Mouse (Mus musculus) hindbrain, embryonic 14.5 days (tissue): ENCODE measurements around the gene Gm36210. TPM values are rescaled to one million over a fixed set of nuclear protein-coding genes. Genes with fewer than 3 reads are reported as not detected.

Experiments used
- ATAC-seq: fragments of 200-750 bp; cut with Nextera tagmentation; 2 replicates; pipeline ENCODE4 v1.8.0; 2017; ENCODE audit warnings: moderate number of reproducible peaks, mild to moderate bottlenecking, moderate TSS enrichment, moderate library complexity; ENCODE audit not compliant: low FRiP score
- DNase-seq: peaks from one replicate; pipeline ENCODE4 v3.0.0-alpha.2; 2015; ENCODE audit warnings: low spot score
- H3K27ac ChIP-seq: fragments of 300-500 bp; sonication (generic); 2 replicates; pipeline ENCODE4 v1.5.1; 2014; ENCODE audit warnings: mild to moderate bottlenecking, moderate library complexity
- H3K27me3 ChIP-seq: fragments of 300-500 bp; sonication (generic); 2 replicates; pipeline ENCODE4 v1.6.1; 2014; ENCODE audit warnings: mild to moderate bottlenecking, low read length, mixed read lengths; ENCODE audit not compliant: control insufficient read depth, insufficient read depth
- H3K36me3 ChIP-seq: fragments of 300-500 bp; sonication (generic); replicated peaks from 2 replicates; pipeline ENCODE4 v1.6.1; 2014; ENCODE audit not compliant: control insufficient read depth, insufficient read depth
- H3K4me1 ChIP-seq: fragments of 300-500 bp; sonication (generic); replicated peaks from 2 replicates; pipeline ENCODE4 v1.6.1; 2014; ENCODE audit warnings: antibody characterized with exemption, low read length, mixed read lengths; ENCODE audit not compliant: control insufficient read depth, insufficient read depth
- H3K4me2 ChIP-seq: fragments of 300-500 bp; sonication (generic); replicated peaks from 2 replicates; pipeline ENCODE4 v1.6.1; 2014; ENCODE audit warnings: mild to moderate bottlenecking, moderate library complexity
- H3K4me3 ChIP-seq: fragments of 300-500 bp; sonication (generic); replicated peaks from 2 replicates; pipeline ENCODE4 v1.5.1; 2014; ENCODE audit warnings: mild to moderate bottlenecking, low read length
- H3K9ac ChIP-seq: fragments of 300-500 bp; sonication (generic); 2 replicates; pipeline ENCODE4 v1.6.1; 2014
- H3K9me3 ChIP-seq: fragments of 300-500 bp; sonication (generic); 2 replicates; pipeline ENCODE4 v1.6.1; 2016; ENCODE audit warnings: low read length; ENCODE audit not compliant: control insufficient read depth
- WGBS: fragments of 180-500 bp; shearing (Covaris S2); extraction: QIAGEN DNeasy Blood & Tissue Kit; methylation state at CpG from one replicate; pipeline ENCODE4 v1.1.7; 2014; 5-methylcytosine and 5-hydroxymethylcytosine counted together
- polyA plus RNA-seq: library from polyadenylated mRNA; unstranded; fragments of >200 nt; fragmentation: Nextera tagmentation; extraction: Ambion mirVana; gene quantifications from 2 replicates; pipeline ENCODE4 v1.2.1, GENCODE M21; 2014

Gm36210 gene
- polyA plus RNA-seq, 1 experiment from 2014 or later: 0.25 TPM

- ATAC-seq: no peak
- 87% methylated on average over 21 of the region's 21 CpGs for WGBS
- no peak for DNase-seq
- H3K9me3 ChIP-seq: no peaks in the 10 kb centered on the region
- no peak overlapping the region for H3K4me2 ChIP-seq
- H3K9ac ChIP-seq: no peak overlapping the region
- no peaks in the 10 kb centered on the region for H3K27me3 ChIP-seq
- H3K27ac ChIP-seq: no peak overlapping the region
- H3K36me3 ChIP-seq: peaks cover 32% of the 10 kb centered on the region
- H3K4me1 ChIP-seq: peaks cover 39% of the 10 kb centered on the region
- H3K4me3 ChIP-seq: no peak overlapping the region
Measured at GRCm38 (mm10) chr7:4919096-4919495, 12.8 kb upstream of the Gm36210 start.

DNA sequence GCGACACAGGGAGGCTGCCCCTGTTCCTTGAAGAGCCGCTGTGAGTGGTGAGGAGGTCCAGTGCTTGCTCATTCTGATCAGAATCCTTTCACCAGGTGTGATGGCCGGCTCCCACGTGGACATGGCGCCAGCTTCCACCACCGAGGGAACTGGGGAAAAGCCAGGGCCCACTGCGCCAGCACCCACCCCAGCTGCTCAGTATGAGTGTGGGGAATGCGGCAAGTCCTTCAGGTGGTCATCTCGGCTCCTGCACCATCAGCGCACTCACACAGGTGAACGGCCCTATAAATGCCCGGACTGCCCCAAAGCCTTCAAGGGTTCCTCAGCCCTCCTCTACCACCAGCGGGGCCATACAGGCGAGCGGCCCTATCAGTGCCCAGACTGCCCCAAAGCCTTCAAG lies 12.4 kb upstream of the Gm36210 start:
- no peak overlapping the region for H3K4me2 ChIP-seq
- WGBS: 92% methylated on average over 15 of the region's 15 CpGs

DNA sequence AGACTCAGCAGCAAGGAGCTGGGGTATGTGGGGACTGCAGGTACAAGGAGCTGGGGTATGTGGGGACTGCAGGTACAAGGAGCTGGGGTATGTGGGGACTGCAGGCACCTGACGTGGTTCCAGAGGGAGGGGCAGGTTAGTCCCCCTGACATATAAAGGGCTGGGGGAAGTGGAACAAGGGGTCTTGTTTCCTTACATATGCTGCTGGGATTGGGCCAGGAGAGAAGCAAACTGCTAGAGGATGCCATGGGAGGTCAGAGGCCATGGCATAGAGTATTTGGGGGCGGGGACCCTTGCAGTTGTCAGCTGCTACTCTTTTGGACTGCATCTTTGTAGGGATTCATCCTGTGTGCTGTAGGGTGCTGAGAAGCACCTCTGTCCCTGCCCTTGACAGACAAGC lies 11.2 kb upstream of the Gm36210 start:
- 87% methylated on average over 2 of the region's 2 CpGs for WGBS
- Histone ChIP-seq H3K36me3 (peaks cover 32% of the 10 kb centered on the region), H3K27ac (peak overlapping the region; percentile 98; the same call in 1 of the 2 replicates), H3K27me3 (no peaks in the 10 kb centered on the region), H3K4me3 (no peak overlapping the region), H3K9ac (no peak overlapping the region), H3K4me1 (peaks cover 32% of the 10 kb centered on the region), H3K9me3 (no peaks in the 10 kb centered on the region), H3K4me2 (no peak overlapping the region)
- ATAC-seq (no peak), DNase-seq (no peak)

More for the DNA sequence above, 12.4 kb upstream of the Gm36210 start:
- Histone ChIP-seq H3K9me3 (no peaks in the 10 kb centered on the region), H3K9ac (no peak overlapping the region), H3K27ac (no peak overlapping the region), H3K36me3 (peaks cover 32% of the 10 kb centered on the region), H3K4me3 (no peak overlapping the region), H3K4me1 (peaks cover 36% of the 10 kb centered on the region), H3K27me3 (no peaks in the 10 kb centered on the region)
- ATAC-seq (no peak), DNase-seq (no peak)

DNA sequence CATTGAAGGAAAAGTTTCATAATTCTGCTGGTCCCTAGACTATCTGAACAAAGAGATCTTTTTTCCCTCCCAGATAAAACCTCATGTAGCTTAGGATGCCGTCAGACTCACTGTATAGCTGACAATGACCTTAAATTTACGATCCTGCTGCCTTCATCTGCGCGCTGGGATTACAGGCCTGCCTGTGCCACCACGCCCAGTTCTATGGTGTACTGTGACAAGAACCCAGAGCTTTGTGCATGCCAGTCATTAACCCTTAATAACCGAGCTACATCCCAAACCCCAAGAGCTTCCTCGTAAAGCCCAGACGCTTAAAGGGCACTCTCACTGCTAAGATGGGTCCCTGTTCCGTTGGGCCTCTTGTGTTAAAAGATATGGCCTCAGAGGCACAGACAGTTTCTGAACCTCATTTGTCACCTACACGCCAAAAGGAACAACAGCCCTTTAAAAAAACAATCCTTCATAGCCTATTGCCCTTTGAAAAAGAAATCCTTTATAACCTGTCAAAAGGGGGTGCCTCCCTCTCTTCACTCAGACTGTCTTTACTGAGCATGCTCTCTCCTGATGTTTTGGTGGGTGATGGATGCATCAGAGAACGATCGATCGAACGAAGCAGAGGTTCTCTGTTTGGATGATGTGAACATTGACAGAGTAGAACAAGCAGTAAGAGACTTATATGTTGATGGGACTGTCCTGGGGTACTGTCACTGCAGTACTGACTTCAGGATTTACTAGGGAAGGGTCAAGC lies 9.5 kb upstream of the Gm36210 start:
- Histone ChIP-seq H3K4me1 (peaks cover 22% of the 10 kb centered on the region), H3K9me3 (no peaks in the 10 kb centered on the region), H3K4me3 (peak overlapping the region; percentile 57), H3K36me3 (peaks cover 27% of the 10 kb centered on the region), H3K9ac (peak overlapping the region; percentile 71), H3K4me2 (peak overlapping the region; percentile 71), H3K27me3 (no peaks in the 10 kb centered on the region), H3K27ac (peak overlapping the region; percentile 98)
- DNase-seq (peak; percentile 56), ATAC-seq (peak; percentile 61)
- 13% methylated on average over 14 of the region's 14 CpGs for WGBS

- Histone ChIP-seq H3K27me3 (no peaks in the 10 kb centered on the region), H3K4me1 (peaks cover 22% of the 10 kb centered on the region), H3K9ac (peak within 1 kb of the TSS; percentile 71), H3K4me3 (peak within 1 kb of the TSS; percentile 57), H3K9me3 (no peaks in the 10 kb centered on the region), H3K36me3 (peaks cover 20% of the 10 kb centered on the region), H3K4me2 (peak within 1 kb of the TSS; percentile 71), H3K27ac (peak within 1 kb of the TSS; percentile 98)
- under 1% methylated on average over 55 of the region's 56 CpGs for WGBS
- DNase-seq (peak; percentile 99), ATAC-seq (peak; percentile 89)
Measured at GRCm38 (mm10) chr7:4915007-4915665, 8.8 kb upstream of the Gm36210 start, which contains the start of gene Zfp628. Gene Zfp628 (plus strand): TSS chr7:4915217.

DNA sequence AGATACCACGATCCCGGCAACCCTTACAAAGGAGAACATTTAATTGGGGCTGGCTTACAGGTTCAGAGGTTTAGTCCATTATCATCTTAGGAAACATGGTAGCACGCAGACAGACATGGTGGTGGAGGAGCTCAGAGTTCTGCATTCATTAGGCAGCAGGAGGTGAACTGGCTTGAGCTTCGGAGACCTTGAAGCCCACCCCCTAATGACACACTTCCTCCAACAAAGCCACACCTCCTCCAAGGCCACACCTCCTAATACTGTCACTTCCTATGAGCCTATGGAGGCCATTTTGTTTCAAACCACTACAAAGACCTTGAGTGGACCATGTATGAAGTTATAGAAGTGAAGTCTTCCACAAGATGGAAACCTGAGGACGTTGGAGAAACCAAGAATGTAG lies 5.9 kb upstream of the Gm36210 start:
- DNase-seq: no peak
- peak overlapping the region; percentile 4; the same call in 1 of the 2 replicates for H3K4me3 ChIP-seq

DNA sequence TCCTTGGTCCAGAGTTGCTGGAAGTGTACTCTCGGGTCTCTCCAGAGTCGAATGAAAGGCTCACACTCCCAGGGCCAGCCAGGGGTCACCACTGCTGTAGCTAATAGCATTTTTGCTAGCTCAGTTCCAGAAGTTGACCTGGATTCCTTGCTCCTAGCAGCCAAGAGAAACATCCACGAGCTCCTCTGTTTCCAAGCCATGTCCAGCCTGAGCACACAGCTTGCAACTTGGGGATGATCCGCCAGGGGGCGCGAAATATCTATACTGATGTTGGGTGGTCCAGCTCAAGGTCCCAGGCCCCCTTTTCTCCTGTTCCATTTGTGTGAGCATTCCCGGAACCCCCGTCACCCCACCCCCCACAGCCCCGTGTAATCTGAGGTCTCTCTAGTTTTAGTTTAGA lies 5.2 kb upstream of the Gm36210 start:
- H3K9ac ChIP-seq: no peak overlapping the region
- ATAC-seq (no peak), DNase-seq (peak; percentile 78)
- no peak overlapping the region; the same call in 1 of the 2 replicates for H3K4me2 ChIP-seq
- no peak overlapping the region for H3K27ac ChIP-seq
- H3K36me3 ChIP-seq: no peaks in the 10 kb centered on the region
- H3K27me3 ChIP-seq: no peaks in the 10 kb centered on the region
- H3K4me1 ChIP-seq: peaks cover 15% of the 10 kb centered on the region
- peak overlapping the region; percentile 4; the same call in 1 of the 2 replicates for H3K4me3 ChIP-seq
- H3K9me3 ChIP-seq: no peaks in the 10 kb centered on the region
- WGBS: 33% methylated on average over 9 of the region's 9 CpGs

More for the DNA sequence above, 5.9 kb upstream of the Gm36210 start:
- Histone ChIP-seq H3K9ac (no peak overlapping the region), H3K36me3 (no peaks in the 10 kb centered on the region), H3K27ac (no peak overlapping the region), H3K27me3 (no peaks in the 10 kb centered on the region), H3K9me3 (no peaks in the 10 kb centered on the region), H3K4me2 (no peak overlapping the region), H3K4me1 (peaks cover 22% of the 10 kb centered on the region)
- 60% methylated on average over 5 of the region's 5 CpGs for WGBS
- ATAC-seq: no peak

GRCm38 (mm10) chr7:4902404-4902803 lies 3.9 kb downstream of the Gm36210 start:
- WGBS: 82% methylated on average over 9 of the region's 9 CpGs
- H3K4me2 ChIP-seq: no peak overlapping the region

DNA sequence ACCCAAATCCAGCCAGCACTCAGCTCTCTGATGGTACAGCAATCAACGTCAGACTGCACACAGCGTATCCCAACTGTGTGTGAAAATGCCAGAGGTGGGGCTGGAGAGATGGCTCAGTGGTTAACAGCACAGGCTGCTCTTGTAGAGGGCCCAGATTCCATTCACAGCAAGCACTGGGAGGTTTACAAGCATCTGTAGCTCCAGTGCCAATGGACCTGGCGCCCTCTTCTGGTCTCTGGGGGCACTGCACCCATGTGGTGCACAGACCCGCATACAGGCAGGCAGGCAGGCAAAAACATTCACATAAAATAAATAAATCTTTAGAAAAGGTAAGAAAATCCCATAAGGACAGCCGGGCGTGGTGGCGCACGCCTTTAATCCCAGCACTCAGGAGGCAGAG lies 5.1 kb downstream of the Gm36210 start:
- Histone ChIP-seq H3K9me3 (no peaks in the 10 kb centered on the region), H3K36me3 (no peaks in the 10 kb centered on the region), H3K27ac (no peak overlapping the region), H3K4me1 (0 out of 2 replicates have a peak, but pooled peaks cover 5% of the 10 kb centered on the region), H3K4me2 (no peak overlapping the region), H3K9ac (no peak overlapping the region), H3K4me3 (no peak overlapping the region), H3K27me3 (no peaks in the 10 kb centered on the region)
- 49% methylated on average over 8 of the region's 8 CpGs for WGBS
- DNase-seq (no peak), ATAC-seq (no peak)

More at GRCm38 (mm10) chr7:4902404-4902803, 3.9 kb downstream of the Gm36210 start:
- Histone ChIP-seq H3K27ac (no peak overlapping the region), H3K9ac (no peak overlapping the region), H3K27me3 (no peaks in the 10 kb centered on the region), H3K4me3 (no peak overlapping the region), H3K9me3 (no peaks in the 10 kb centered on the region), H3K36me3 (no peaks in the 10 kb centered on the region), H3K4me1 (0 out of 2 replicates have a peak, but pooled peaks cover 5% of the 10 kb centered on the region)
- DNase-seq (no peak), ATAC-seq (no peak)
